Mouse (Mus musculus) left cerebral cortex, adult 11 months (tissue): ENCODE data around the gene Tmem265.

Source experiments
- DNase-seq: peaks from one replicate; pipeline ENCODE4 v3.0.0; 2022; ENCODE audit warnings: low spot score

Gene Tmem265

GRCm38 (mm10) chr7:127588011-127588871 lies 27.1 kb downstream of the Tmem265 start, which contains the start of the genes Ccdc189 and Rnf40:
Ccdc189 (minus strand) TSS chr7:127588595.
Rnf40 (plus strand) TSS chr7:127588767.
- peak; percentile 96 for DNase-seq

- DNase-seq: no peak
Observed at GRCm38 (mm10) chr7:127588901-127589300, 27.7 kb downstream of the Tmem265 start.

- no peak for DNase-seq
Observed at GRCm38 (mm10) chr7:127589637-127590036, 28.4 kb downstream of the Tmem265 start.

GRCm38 (mm10) chr7:127591108-127591507 lies 29.9 kb downstream of the Tmem265 start:
- DNase-seq: no peak

- DNase-seq: no peak
Observed at GRCm38 (mm10) chr7:127592575-127592974, 31.4 kb downstream of the Tmem265 start.

- no peak for DNase-seq
Observed at GRCm38 (mm10) chr7:127596747-127597146, 35.6 kb downstream of the Tmem265 start.

- DNase-seq: no peak
Observed at GRCm38 (mm10) chr7:127600612-127601011, 39.4 kb downstream of the Tmem265 start.

GRCm38 (mm10) chr7:127601735-127602134 lies 40.5 kb downstream of the Tmem265 start:
- no peak for DNase-seq

GRCm38 (mm10) chr7:127602903-127603302 lies 41.7 kb downstream of the Tmem265 start:
- no peak for DNase-seq

- no peak for DNase-seq
Observed at GRCm38 (mm10) chr7:127604256-127604655, 43.1 kb downstream of the Tmem265 start.

GRCm38 (mm10) chr7:127607150-127607549 lies 46.0 kb downstream of the Tmem265 start:
- no peak for DNase-seq

- DNase-seq: no peak
Observed at GRCm38 (mm10) chr7:127611011-127611410, 49.8 kb downstream of the Tmem265 start.

- DNase-seq: no peak
Observed at GRCm38 (mm10) chr7:127611561-127611960, 50.4 kb downstream of the Tmem265 start.

- no peak for DNase-seq
Observed at GRCm38 (mm10) chr7:127613501-127613900, 52.3 kb downstream of the Tmem265 start.

- DNase-seq: no peak
Observed at GRCm38 (mm10) chr7:127614091-127614490, 52.9 kb downstream of the Tmem265 start.

GRCm38 (mm10) chr7:127614511-127614890 lies 53.3 kb downstream of the Tmem265 start:
- DNase-seq: no peak

- peak; percentile 58 for DNase-seq
Observed at GRCm38 (mm10) chr7:127614891-127615843, 54.0 kb downstream of the Tmem265 start, which contains the start of gene Zfp629. Zfp629 (minus strand) TSS chr7:127615797.

- no peak for DNase-seq
Observed at GRCm38 (mm10) chr7:127616336-127616735, 55.1 kb downstream of the Tmem265 start.
